Mouse (Mus musculus): ENCODE measurements around the gene Dctn2. TPM values are rescaled to one million over a fixed set of nuclear protein-coding genes. Genes with fewer than 3 reads are reported as not detected.

Dctn2 gene
- polyA plus RNA-seq, 1 experiment from 2014 or later: 295 TPM

- Histone ChIP-seq H3K9ac (replicated peaks; ENCODE audit: low read length) (no peak overlapping the region), H3K4me3 (replicated peaks; ENCODE audit: low read depth, low read length) (no peak overlapping the region), H3K27me3 (ENCODE audit: control insufficient read depth, insufficient read depth, low read length) (no peaks in the 10 kb centered on the region), H3K4me2 (ENCODE audit: low read length) (peak overlapping the region; percentile 87), H3K4me1 (ENCODE audit: control insufficient read depth, insufficient read depth, low read length) (peaks cover 41% of the 10 kb centered on the region), H3K9me3 (ENCODE audit: control insufficient read depth, low read length) (no peaks in the 10 kb centered on the region), H3K27ac (replicated peaks; ENCODE audit: low read depth, low read length) (no peak overlapping the region), H3K36me3 (ENCODE audit: control insufficient read depth, insufficient read depth, low read length) (peaks cover 14% of the 10 kb centered on the region)
- 82% methylated on average over 8 of the region's 8 CpGs for WGBS
- ATAC-seq (ENCODE audit: low FRiP score, low TSS enrichment): no peak
- DNase-seq: no peak
These were observed 7.7 kb upstream of the Dctn2 start for GRCm38 (mm10) chr10:127258489-127258888.

DNA sequence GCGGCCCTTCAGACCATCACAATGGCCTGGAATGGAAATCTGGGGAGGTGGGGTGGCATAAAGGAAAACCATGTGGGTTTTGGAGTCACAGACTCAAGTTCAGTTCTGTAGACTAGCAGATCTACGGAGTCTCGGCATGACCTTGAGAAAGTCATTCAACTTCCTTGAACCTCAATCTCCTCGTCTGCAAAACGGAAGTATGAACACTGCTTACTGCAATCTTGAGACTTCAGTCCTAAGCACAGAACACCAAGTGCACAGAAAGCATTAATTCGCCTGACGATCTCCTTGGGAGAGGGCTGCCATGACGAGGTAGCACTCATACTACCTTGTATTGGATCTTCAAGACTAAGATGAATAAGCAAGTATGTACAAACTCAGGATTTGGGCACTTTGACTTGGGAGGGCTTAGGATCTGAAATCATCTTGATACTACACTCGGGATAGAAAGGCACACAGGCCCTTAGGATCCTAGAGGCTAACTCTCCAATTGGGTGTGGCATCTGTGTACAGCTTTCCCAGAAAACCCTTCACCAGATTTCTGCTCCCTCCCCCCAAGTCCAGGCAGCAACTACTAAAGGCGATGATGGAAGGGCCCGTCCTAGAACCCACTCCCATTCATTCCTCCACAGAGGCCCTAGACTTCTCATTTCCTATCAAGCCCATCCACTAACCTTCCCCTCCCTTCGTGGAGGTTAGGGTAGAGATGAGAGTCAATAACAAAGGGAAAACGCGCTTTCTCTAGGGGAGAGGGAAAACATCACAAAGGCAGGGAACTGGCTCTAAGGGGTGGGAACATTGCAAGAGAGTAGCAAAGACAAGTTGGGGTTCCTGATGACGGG lies 4.2 kb upstream of the Dctn2 start:
- peak; percentile 58 for DNase-seq
- H3K4me2 ChIP-seq (ENCODE audit: low read length): peak overlapping the region; percentile 87
- H3K27ac ChIP-seq (replicated peaks; ENCODE audit: low read depth, low read length): peak overlapping the region; percentile 95
- H3K9me3 ChIP-seq (ENCODE audit: control insufficient read depth, low read length): no peaks in the 10 kb centered on the region
- no peaks in the 10 kb centered on the region for H3K27me3 ChIP-seq (ENCODE audit: control insufficient read depth, insufficient read depth, low read length)
- peak overlapping the region; percentile 66 for H3K4me3 ChIP-seq (replicated peaks; ENCODE audit: low read depth, low read length)
- H3K4me1 ChIP-seq (ENCODE audit: control insufficient read depth, insufficient read depth, low read length): peaks cover 39% of the 10 kb centered on the region
- ATAC-seq (ENCODE audit: low FRiP score, low TSS enrichment): no peak
- peaks cover 8% of the 10 kb centered on the region for H3K36me3 ChIP-seq (ENCODE audit: control insufficient read depth, insufficient read depth, low read length)
- WGBS: 62% methylated on average over 15 of the region's 15 CpGs
- peak overlapping the region; percentile 89 for H3K9ac ChIP-seq (replicated peaks; ENCODE audit: low read length)

DNA sequence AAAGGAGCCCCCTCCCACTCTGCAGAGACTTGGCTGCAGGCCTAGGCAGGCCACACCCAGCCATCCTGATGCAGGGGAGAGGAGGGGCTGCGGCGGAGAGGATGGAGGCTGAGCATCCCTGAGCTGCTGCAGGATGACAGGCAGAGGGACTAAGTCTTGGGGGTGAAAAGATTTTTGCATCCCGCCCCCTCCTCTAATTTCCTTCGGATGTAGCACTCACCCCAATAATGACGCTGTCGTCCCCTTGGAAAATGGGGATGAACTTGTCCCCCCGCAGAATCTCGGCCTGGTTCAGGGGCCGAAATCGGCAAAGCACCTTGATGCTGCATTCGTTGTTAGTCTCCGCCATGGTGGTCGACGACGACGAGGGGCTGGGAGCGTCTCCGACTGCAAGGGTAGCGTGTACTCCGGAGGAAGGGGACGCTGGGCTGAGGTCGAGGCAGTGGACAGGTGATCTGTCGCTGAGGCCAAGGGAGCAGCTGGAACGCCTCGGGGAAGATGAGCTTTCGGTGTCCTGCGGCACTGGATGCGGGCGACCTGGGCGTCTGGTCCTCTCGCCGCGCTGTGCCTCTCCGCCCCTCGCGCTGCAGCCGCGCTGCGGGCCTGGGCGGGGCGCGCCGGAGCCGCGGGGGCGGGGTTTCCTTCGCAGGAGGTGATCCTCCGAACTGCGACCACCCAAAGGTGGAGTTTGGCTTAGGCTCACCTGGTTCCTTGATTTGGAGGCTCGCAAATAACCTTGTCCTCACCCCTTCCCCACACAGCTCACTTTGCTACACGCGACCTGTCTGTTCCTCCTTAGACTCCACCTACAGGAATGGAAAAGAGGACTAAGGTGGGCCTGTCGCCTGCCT lies 3.4 kb upstream of the Dctn2 start, which contains the start of gene Kif5a:
Gene Kif5a (minus strand): TSS at position 801 of the 851 bp plus-strand sequence.
- DNase-seq: peak; percentile 86
- H3K9me3 ChIP-seq (ENCODE audit: control insufficient read depth, low read length): no peaks in the 10 kb centered on the region
- peaks cover under 1% of the 10 kb centered on the region; the same call in 1 of the 2 replicates for H3K36me3 ChIP-seq (ENCODE audit: control insufficient read depth, insufficient read depth, low read length)
- no peaks in the 10 kb centered on the region for H3K27me3 ChIP-seq (ENCODE audit: control insufficient read depth, insufficient read depth, low read length)
- peaks cover 46% of the 10 kb centered on the region for H3K4me1 ChIP-seq (ENCODE audit: control insufficient read depth, insufficient read depth, low read length)
- peak within 1 kb of the TSS; percentile 89 for H3K9ac ChIP-seq (replicated peaks; ENCODE audit: low read length)
- peak within 1 kb of the TSS; percentile 95 for H3K27ac ChIP-seq (replicated peaks; ENCODE audit: low read depth, low read length)
- 1% methylated on average over 53 of the region's 53 CpGs for WGBS
- peak within 1 kb of the TSS; percentile 66 for H3K4me3 ChIP-seq (replicated peaks; ENCODE audit: low read depth, low read length)
- peak; percentile 36 for ATAC-seq (ENCODE audit: low FRiP score, low TSS enrichment)
- peak within 1 kb of the TSS; percentile 87 for H3K4me2 ChIP-seq (ENCODE audit: low read length)

DNA sequence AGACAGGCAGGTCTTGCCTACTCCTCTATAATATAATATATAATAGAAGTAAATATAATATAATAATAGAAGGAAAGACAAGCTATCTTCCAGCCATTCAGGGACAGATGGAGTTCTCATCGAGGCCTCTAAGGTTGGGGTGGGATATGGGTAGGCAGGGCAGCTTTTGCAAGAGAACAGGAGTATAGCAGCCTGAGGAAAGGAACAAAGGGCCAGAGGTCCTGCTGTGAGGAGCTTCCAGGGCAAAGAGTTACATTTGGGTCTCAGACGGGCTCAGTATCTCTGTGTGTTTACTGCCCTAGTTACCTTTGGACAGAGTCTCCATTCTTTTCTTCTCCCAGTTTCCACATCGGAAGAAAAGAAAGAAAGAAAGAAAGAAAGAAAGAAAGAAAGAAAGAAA lies 2.5 kb upstream of the Dctn2 start:
- peak overlapping the region; percentile 66; the same call in 1 of the 2 replicates for H3K4me3 ChIP-seq (replicated peaks; ENCODE audit: low read depth, low read length)
- H3K9me3 ChIP-seq (ENCODE audit: control insufficient read depth, low read length): no peaks in the 10 kb centered on the region
- H3K9ac ChIP-seq (replicated peaks; ENCODE audit: low read length): no peak overlapping the region; the same call in 1 of the 2 replicates
- H3K4me1 ChIP-seq (ENCODE audit: control insufficient read depth, insufficient read depth, low read length): peaks cover 46% of the 10 kb centered on the region
- no peak for DNase-seq
- H3K27ac ChIP-seq (replicated peaks; ENCODE audit: low read depth, low read length): peak overlapping the region; percentile 95; the same call in 1 of the 2 replicates
- ATAC-seq (ENCODE audit: low FRiP score, low TSS enrichment): no peak
- H3K27me3 ChIP-seq (ENCODE audit: control insufficient read depth, insufficient read depth, low read length): no peaks in the 10 kb centered on the region
- peaks cover 7% of the 10 kb centered on the region for H3K36me3 ChIP-seq (ENCODE audit: control insufficient read depth, insufficient read depth, low read length)
- H3K4me2 ChIP-seq (ENCODE audit: low read length): peak overlapping the region; percentile 87
- 38% methylated on average over 3 of the region's 3 CpGs for WGBS

DNA sequence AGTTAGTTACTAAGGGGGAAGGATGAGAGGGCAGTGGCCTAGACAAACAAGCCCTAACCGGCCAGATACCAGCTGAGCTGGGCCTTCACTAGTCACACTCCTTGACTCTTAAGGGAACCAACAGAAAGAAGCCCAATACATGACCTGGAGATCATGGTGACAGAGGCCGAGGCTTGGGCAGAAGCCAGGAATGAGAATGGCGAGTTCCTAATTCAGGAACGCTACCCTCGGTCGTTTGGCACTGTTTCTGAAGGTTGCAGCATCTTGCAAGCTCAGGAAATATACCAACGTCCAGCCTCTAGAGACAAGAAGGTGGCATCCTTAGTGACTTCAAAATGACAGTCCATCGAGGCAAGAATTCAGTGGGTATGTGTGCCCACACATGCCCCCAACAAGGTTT lies 1.8 kb upstream of the Dctn2 start:
- Histone ChIP-seq H3K27me3 (ENCODE audit: control insufficient read depth, insufficient read depth, low read length) (no peaks in the 10 kb centered on the region), H3K4me1 (ENCODE audit: control insufficient read depth, insufficient read depth, low read length) (peaks cover 39% of the 10 kb centered on the region), H3K9me3 (ENCODE audit: control insufficient read depth, low read length) (no peaks in the 10 kb centered on the region), H3K27ac (replicated peaks; ENCODE audit: low read depth, low read length) (no peak overlapping the region), H3K9ac (replicated peaks; ENCODE audit: low read length) (no peak overlapping the region), H3K36me3 (ENCODE audit: control insufficient read depth, insufficient read depth, low read length) (peaks cover 14% of the 10 kb centered on the region), H3K4me3 (replicated peaks; ENCODE audit: low read depth, low read length) (no peak overlapping the region), H3K4me2 (ENCODE audit: low read length) (no peak overlapping the region)
- ATAC-seq (ENCODE audit: low FRiP score, low TSS enrichment) (no peak), DNase-seq (no peak)
- 81% methylated on average over 8 of the region's 8 CpGs for WGBS

GRCm38 (mm10) chr10:127264971-127265370 lies 1.2 kb upstream of the Dctn2 start:
- ATAC-seq (ENCODE audit: low FRiP score, low TSS enrichment) (no peak), DNase-seq (no peak)
- Histone ChIP-seq H3K4me1 (ENCODE audit: control insufficient read depth, insufficient read depth, low read length) (peaks cover 32% of the 10 kb centered on the region), H3K4me3 (replicated peaks; ENCODE audit: low read depth, low read length) (no peak overlapping the region), H3K36me3 (ENCODE audit: control insufficient read depth, insufficient read depth, low read length) (peaks cover 18% of the 10 kb centered on the region), H3K9ac (replicated peaks; ENCODE audit: low read length) (no peak overlapping the region), H3K27me3 (ENCODE audit: control insufficient read depth, insufficient read depth, low read length) (no peaks in the 10 kb centered on the region), H3K4me2 (ENCODE audit: low read length) (no peak overlapping the region), H3K9me3 (ENCODE audit: control insufficient read depth, low read length) (no peaks in the 10 kb centered on the region), H3K27ac (replicated peaks; ENCODE audit: low read depth, low read length) (no peak overlapping the region)
- WGBS: 70% methylated on average over 4 of the region's 4 CpGs

DNA sequence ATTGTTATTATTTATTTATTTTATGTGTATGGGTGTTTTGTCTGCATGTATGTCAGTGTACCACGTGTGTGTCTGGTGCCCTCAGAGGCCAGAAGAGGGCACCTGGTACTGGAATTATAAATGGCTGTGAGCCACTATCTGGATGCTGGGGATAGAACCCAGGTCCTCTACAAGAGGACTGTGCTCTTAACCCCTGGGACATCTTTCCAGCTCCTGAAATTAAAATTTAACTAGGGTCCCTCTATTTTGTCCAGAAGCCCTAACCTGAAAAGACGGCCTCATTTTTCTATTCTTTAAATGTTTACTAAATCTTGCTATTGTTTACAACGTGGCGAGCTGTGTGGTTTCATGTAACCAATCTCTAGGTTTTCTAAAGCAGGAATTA lies 449 bp upstream of the Dctn2 start:
- DNase-seq (peak; percentile 40), ATAC-seq (ENCODE audit: low FRiP score, low TSS enrichment) (peak; percentile 57)
- 28% methylated on average over 4 of the region's 4 CpGs for WGBS
- Histone ChIP-seq H3K4me1 (ENCODE audit: control insufficient read depth, insufficient read depth, low read length) (peaks cover 26% of the 10 kb centered on the region), H3K27me3 (ENCODE audit: control insufficient read depth, insufficient read depth, low read length) (no peaks in the 10 kb centered on the region), H3K4me3 (replicated peaks; ENCODE audit: low read depth, low read length) (peak overlapping the region; percentile 100), H3K27ac (replicated peaks; ENCODE audit: low read depth, low read length) (peak overlapping the region; percentile 95), H3K36me3 (ENCODE audit: control insufficient read depth, insufficient read depth, low read length) (peaks cover 26% of the 10 kb centered on the region), H3K9ac (replicated peaks; ENCODE audit: low read length) (peak overlapping the region; percentile 100; the same call in 1 of the 2 replicates), H3K4me2 (ENCODE audit: low read length) (peak overlapping the region; percentile 45), H3K9me3 (ENCODE audit: control insufficient read depth, low read length) (no peaks in the 10 kb centered on the region)

- DNase-seq: no peak
- peak overlapping the region; percentile 100 for H3K9ac ChIP-seq (replicated peaks; ENCODE audit: low read length)
- WGBS: 69% methylated on average over 5 of the region's 5 CpGs
- H3K4me2 ChIP-seq (ENCODE audit: low read length): peak overlapping the region; percentile 96
- peaks cover 42% of the 10 kb centered on the region for H3K36me3 ChIP-seq (ENCODE audit: control insufficient read depth, insufficient read depth, low read length)
- ATAC-seq (ENCODE audit: low FRiP score, low TSS enrichment): no peak
- no peaks in the 10 kb centered on the region for H3K9me3 ChIP-seq (ENCODE audit: control insufficient read depth, low read length)
- H3K4me3 ChIP-seq (replicated peaks; ENCODE audit: low read depth, low read length): peak overlapping the region; percentile 100
- no peaks in the 10 kb centered on the region for H3K27me3 ChIP-seq (ENCODE audit: control insufficient read depth, insufficient read depth, low read length)
- peaks cover 14% of the 10 kb centered on the region for H3K4me1 ChIP-seq (ENCODE audit: control insufficient read depth, insufficient read depth, low read length)
- no peak overlapping the region for H3K27ac ChIP-seq (replicated peaks; ENCODE audit: low read depth, low read length)
These were observed 1.1 kb downstream of the Dctn2 start for GRCm38 (mm10) chr10:127267318-127267717.
